Mouse (Mus musculus): ENCODE measurements around the gene Ugt1a2.
"Not testable (repeated sequence)": the region's sequence is repeated elsewhere in the genome, so short reads cannot be mapped to it uniquely, and the experiment has no call there.

Ugt1a2 gene

DNA sequence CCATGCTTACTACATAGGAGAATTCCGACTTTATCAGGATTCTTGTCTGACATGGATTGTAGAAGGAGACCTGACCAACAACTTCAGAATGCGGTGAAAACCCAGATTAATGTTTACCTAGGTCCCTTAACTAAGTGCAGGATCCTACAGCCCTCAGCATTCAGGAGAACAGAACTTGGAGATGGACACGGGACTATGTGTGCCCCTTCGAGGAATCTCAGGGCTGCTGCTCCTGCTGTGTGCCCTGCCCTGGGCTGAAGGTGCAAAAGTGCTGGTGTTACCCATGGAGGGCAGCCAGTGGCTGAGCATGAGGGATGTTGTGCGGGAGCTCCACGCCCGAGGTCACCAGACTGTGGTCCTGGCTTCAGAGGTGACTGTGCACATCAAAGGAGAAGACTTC, at the start of gene Ugt1a2:
TSS of gene Ugt1a2 (plus strand) at position 146 of the 400 bp plus-strand sequence.
- DNase-seq (ENCODE audit: low read depth), result no peak

DNA sequence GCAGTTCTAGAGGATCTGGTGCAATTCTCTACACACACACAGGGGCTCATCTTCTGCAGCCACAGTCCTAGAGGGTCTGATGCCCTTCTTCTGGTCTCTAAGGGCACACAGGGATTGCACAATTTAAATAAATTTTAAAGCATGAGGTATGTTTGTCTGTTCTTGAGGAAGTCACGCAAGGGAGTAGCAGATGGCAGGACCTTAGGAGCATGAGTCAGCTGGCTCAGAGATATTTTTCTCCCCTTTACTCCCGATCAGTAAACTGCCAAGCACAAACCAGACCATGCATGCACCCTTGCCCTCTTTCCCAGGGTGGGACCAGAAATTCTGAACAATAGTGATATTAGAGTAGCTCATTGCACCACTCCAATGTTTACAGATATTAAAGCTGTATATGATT, 42.0 kb upstream of the Ugt1a2 start:
- no peak for DNase-seq (ENCODE audit: low read depth)

DNA sequence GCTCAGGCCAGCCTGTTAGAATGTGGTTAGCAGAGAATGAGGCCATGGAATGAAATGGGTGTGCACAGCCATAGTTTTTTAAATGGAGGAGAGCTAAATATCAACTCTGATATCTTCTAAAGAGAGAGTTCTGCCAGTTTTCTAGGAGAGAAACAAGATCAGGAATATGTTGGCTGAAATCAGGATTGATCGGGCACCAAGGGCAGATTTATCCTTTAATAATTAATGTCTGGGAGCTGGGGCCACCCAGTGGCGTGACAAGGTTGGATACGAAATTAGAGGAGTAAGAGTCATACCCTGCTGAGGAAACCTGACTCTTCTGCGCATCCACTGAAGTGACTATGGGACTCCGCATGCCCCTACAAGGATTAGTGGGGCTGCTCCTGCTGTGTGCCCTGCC, 34.7 kb upstream of the Ugt1a2 start, which contains the start of gene Ugt1a5:
TSS of gene Ugt1a5 (plus strand) at position 302 of the 400 bp plus-strand sequence.
- no peak for DNase-seq (ENCODE audit: low read depth)

- DNase-seq (ENCODE audit: low read depth), result not testable (repeated sequence)
Measured at GRCm38 (mm10) chr1:88172190-88172589, 28.2 kb upstream of the Ugt1a2 start.

- no peak for DNase-seq (ENCODE audit: low read depth)
Measured at GRCm38 (mm10) chr1:88179657-88180056, 20.7 kb upstream of the Ugt1a2 start.

DNA sequence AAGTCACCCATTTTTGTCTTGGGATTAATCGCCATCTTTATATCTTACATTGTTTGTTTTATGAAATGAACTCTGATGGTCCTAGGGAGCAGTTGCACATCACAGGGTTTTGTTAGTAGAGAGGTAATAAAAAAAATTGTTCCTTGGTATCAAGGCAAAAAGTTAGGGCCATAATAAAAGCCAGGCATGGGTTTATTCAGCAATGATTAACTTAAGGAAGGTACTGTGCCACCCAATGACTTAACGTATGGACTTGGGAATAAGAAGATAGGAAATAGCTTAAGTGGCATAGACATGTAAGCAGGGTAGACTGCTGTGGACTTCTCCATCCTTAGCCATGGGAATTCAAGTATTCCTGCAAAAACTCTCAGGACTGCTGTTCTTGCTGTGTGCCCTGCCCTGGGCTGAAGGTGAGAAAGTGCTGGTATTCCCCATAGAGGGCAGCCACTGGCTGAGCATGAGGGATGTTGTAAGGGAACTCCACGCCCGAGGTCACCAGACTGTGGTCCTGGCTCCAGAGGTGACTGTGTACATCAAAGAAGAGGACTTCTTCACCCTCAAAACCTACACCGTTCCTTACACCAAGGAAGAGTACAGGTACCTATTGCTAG, 14.0 kb upstream of the Ugt1a2 start:
- DNase-seq (ENCODE audit: low read depth), result no peak

DNA sequence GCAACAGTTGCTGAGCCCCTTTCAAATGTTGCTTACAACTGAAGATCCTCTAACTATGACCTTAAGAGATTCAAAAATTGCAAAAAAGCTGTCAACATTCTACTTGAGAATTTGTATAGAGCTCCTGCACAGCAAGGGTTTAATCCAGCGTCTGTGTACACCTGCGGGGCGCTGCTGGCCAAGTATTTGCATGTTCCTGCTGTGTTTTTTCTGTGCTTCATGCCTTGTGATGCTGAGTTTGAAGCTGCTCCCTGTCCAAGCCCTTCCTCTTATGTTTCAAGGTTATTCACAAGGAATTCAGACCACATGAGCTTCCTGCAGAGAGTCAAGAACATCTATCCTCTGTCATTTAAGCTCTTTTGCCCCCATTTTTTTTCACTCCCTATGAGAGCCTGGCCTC, 8.3 kb upstream of the Ugt1a2 start:
- DNase-seq (ENCODE audit: low read depth), result no peak

DNA sequence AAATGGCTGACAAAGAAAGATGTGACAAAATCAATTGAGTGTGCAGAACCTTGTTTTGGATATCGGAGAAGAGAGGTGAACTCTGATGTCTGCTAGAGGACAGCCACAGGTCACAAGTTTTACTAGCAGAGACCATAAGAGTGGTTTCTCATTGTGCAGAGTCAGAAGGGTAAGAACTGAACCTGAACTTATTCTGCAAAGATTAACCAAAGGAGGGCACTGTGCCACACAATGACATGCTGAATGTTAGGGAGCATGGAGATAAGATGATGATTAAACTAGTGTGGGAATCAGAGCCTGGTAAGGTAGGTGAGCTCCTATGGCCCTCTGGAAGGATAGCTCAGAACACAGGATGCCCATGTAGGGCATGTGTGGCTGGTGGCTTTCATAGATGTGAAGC, 4.7 kb upstream of the Ugt1a2 start:
- no peak for DNase-seq (ENCODE audit: low read depth)

GRCm38 (mm10) chr1:88197443-88197842, 3.0 kb upstream of the Ugt1a2 start:
- no peak for DNase-seq (ENCODE audit: low read depth)

DNA sequence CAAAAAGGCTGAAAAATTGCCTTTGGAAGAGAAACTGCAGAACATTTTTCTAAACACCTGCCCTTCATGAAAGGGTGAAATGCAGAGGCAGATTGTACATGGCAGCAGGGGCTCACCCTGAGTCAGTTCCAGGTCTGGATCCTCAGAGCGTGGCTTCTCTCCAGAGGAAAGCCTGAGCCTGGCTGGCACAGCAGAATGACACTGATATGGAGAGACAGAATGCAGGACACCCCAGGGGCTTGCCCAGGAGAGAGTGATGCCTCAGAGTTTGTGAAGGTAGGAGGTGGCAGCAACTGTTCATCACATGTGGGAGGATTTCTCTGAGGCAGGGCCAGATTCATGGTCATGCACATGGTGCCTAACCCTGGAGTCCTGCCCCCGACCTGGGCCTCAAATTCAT, 405 bp upstream of the Ugt1a2 start:
- DNase-seq (ENCODE audit: low read depth), result no peak

DNA sequence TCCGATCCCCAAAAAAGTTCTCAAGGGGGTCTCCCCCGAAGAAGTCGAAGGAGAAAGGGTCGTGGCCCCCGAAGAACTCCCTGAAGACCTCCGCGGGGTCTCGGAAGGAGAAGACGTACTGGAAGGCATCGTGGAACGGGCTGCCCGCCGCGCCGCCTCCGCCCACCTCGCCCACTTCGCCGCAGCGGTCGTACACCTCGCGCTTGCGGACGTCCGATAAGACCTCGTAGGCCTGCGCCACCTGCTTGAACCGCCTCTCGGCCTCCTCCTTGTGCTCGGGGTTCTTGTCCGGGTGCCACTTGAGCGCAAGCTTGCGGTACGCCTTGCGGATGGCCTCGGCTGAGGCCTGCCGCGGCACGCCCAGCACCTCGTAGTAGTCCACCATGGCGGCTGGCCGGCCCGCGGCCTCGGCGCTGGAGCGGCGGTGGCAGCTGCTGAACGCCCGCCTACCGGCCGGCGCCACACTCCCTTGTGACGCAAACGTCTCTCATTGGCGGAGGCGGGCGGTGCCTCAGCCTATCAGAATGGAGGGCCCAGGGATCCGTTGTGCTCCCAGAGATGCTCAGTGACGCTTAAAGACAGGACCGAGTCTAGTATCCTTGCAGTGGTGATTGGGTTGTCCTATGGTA, 5.0 kb downstream of the Ugt1a2 start, which contains the start of gene Dnajb3:
TSS of gene Dnajb3 (minus strand) at position 489 of the 629 bp plus-strand sequence.
- peak; percentile 37 for DNase-seq (ENCODE audit: low read depth)

DNA sequence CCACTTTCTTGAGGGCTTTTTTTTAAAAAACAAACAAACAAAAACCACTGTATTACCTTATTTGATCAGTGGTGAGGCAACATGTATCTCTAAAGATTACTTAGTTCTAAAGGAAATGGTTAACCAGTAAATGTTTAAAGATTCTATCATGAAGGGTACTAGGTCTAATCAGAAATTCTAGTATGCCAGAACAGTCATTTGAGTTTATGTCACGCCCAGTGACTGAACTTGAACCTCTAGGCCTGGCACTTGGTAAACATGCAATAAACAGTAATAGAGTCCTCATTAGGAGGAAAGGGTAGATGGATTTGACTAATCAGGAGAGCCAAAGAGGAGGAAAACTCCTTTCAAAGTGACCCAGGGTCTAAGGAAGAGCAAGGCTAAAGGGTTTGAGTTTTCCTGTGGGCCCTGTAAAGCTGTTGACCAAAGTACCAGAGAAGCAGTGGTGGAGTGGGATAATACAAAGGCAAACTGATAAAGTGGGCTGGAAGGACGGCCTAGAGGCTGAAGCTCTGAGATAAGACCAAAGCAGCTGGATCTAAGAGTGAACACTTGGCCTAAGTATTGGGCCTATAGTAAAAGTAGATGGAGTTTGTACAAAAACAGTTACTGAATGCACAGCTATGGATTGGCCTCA, 6.6 kb downstream of the Ugt1a2 start:
- DNase-seq (ENCODE audit: low read depth), result peak; percentile 58

DNA sequence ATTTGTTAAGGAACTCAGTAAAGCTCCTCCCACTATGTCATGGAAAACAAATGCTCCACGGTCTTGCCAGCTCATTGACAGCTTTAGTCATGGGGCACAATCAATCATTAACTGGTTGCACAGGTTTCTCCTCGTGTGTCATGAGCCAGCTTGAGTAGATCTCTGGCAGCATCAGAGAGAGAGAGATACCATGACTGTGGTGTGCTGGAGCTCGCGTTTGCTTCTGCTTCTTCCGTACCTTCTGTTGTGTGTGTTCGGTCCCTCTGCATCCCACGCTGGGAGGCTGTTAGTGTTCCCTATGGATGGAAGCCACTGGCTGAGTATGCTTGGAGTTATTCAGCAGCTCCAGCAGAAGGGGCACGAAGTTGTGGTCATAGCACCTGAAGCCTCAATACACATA, 11.4 kb downstream of the Ugt1a2 start, which contains the start of gene Ugt1a1:
TSS of gene Ugt1a1 (plus strand) at position 148 of the 400 bp plus-strand sequence.
- DNase-seq (ENCODE audit: low read depth), result no peak

DNA sequence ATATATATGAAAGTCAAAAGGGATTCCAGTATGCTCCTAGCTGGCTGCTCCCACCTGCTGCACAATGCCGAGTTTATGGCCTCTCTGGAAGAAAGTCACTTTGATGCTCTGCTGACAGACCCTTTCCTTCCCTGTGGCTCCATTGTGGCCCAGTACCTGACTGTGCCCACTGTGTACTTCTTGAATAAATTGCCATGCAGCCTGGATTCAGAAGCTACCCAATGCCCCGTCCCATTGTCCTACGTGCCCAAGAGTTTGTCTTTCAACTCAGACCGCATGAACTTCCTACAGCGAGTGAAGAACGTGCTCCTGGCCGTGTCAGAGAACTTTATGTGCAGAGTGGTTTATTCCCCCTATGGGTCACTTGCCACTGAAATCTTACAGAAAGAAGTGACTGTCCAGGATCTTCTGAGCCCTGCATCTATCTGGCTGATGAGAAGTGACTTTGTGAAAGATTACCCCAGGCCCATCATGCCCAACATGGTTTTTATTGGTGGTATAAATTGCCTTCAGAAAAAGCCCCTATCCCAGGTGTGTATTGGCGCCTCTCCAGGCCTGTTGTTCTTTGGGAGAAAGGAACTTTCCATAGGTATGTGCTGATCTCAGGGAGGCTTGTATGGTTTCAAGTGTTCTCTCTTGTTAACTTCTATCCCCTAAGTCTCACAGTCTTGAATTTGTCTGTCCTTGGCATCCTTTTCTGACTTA, 12.1 kb downstream of the Ugt1a2 start:
- no peak for DNase-seq (ENCODE audit: low read depth)

DNA sequence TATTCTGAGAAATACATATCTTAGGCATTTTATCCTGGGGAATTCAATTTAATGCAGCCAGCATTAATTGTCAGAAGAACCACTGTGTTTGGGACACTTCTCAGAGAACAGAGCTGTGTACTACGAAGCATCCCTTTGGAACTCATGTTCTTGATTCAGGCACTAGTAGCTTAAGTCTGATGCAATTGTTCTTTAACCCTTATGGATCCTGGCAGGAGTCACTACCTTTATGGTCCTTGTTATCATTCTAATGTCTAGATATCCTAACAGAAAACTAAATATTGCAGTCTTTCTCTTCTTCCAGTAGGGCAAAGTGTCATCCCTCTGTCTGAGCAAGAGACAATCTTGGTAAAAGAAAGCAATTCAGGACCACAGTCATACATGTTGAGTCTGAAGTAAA, 12.7 kb downstream of the Ugt1a2 start:
- no peak for DNase-seq (ENCODE audit: low read depth)

DNA sequence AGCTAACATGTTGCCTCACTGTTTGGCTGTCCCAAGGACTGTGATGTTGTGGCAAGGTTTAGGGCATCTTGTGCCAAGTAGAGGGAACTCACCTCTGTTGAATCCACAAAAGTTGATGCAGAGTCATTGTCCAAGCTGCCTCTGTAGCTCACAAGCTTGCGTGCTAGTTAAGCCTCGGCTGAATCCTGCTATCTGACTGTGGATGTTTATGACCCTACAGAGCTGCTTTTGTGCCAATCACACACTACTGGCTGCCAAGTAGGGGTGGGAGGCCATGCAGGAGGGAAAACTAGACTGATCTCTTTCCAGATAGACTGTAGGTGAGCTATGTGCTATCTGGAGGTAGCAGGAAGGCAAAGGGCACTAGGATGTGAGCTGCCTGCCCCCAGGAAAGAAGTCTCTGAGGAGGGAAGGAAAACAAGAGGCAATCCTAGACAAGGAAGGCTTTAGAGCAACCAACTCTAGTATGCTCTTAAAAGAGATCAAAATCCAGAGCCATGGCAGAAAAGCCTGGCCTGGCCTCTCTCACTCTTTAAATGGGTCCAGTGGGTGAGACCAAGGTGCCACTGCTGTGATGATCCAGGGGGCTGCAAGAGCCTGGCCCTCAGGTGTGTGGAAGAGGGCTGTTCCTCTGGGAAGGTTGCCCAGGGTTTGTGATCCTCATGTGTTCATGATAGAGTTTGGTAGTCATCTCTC, 13.5 kb downstream of the Ugt1a2 start:
- DNase-seq (ENCODE audit: low read depth), result no peak

DNA sequence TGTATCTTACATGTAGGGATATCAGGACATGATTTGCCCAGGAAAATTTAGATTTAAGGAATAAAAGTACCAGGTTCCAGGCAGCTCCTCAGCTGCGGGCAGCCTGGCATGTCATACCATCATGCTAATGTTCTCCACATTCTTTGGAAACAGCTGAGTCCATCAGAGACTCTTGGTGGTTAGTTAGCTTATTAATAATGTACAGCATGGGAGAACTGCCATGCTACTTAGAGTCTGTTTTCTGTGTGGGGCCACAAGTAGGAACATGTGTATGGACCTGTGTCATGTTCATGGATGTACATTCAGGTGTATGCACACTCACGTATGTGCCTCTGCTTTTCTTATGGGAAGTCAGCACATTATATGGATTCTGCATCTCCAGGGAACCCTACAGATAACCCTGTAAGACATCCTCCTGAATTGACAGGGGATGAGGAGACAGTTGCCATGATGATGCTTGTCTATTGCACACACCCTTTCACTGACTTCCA, 14.1 kb downstream of the Ugt1a2 start:
- no peak for DNase-seq (ENCODE audit: low read depth)

DNA sequence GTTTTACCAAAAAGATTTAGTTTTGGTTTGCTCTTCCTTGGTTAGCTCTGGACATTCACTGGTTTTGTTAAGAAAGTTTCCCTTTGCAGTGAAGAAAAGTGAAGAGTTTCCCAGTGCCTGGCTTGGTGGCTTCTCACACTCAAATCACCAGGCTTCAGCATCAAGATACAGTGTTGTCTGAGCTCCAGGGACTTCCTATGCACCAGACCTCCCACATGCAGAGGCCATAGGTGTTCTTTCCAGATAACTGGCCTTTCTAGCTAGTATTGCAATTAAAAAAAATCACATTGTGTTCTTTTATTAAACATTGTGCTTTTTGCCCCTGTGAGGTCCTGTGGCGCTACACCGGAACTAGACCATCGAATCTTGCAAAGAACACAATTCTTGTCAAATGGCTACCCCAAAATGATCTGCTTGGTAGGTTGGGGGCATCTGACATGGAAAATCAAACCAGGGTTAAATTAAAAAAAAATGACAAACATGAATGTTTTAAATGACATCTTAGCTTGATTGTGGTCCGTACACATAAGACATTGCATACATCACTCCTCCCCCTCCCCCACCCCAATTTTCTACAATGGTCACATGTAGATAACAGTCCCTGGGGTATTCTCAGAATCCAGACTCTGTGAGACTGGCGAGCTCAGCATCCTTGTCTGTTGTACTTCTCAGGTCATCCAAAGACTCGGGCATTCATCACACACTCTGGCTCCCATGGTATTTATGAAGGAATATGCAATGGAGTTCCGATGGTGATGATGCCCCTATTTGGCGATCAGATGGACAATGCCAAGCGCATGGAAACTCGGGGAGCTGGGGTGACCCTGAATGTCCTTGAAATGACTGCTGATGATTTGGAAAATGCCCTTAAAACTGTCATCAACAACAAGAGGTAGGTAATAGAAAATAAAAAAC, 15.3 kb downstream of the Ugt1a2 start:
- DNase-seq (ENCODE audit: low read depth), result no peak

- DNase-seq (ENCODE audit: low read depth), result no peak
Measured at GRCm38 (mm10) chr1:88216551-88216950, 16.1 kb downstream of the Ugt1a2 start.

GRCm38 (mm10) chr1:88217144-88217543, 16.7 kb downstream of the Ugt1a2 start:
- DNase-seq (ENCODE audit: low read depth), result no peak

- no peak for DNase-seq (ENCODE audit: low read depth)
Measured at GRCm38 (mm10) chr1:88217576-88217975, 17.2 kb downstream of the Ugt1a2 start.

Measured in c-Kit-positive CD71-positive TER-119-negative erythroid progenitor cells, embryonic 14.5 days (primary cell).